Mouse (Mus musculus): ENCODE results near the gene Kng1. TPM values are rescaled to one million over a fixed set of nuclear protein-coding genes. Genes with fewer than 3 reads are reported as not detected.
"Not testable (repeated sequence)": the region's sequence is repeated elsewhere in the genome, so short reads cannot be mapped to it uniquely, and the experiment has no call there.

The Kng1 gene
- polyA plus RNA-seq, 1 experiment from 2014 or later, result not detected

DNA sequence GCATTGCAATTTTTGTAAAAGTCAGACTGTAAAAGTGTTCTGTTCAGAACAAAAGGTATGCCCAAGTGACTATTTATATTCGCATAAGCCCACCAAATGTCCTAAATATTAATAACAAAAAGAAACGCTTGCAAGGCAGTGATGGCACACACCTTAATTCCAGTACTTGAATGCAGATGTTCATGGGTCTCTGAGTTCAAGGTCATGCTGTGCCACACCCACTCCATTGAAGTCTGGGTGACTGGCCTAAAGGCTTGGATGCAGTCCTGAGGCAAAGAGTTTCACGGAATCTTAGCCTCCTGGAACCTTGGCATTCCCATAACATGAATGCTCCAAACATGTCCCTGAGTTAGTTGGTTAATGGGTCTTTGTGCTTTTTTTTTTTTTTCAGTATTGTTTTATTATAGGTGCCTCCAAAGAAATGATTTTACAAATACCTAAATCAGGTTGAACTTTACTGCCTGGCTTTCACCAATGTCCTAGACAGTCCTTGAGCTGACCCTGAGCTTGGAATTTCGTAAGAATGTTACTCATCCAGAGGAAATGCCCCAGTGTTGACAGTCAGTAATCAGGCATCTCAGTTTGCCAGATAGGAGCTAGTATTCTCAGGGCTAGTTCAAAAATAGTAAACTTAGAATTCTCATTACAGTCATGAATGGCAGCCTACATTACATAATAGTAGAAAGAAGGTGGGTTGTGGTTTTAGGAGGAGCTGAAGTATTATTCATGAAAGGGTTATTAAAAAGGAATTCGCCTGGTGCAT, 26.8 kb upstream of the Kng1 start:
- Histone ChIP-seq H3K27ac (replicated peaks; ENCODE audit: low read depth, low read length) (no peak overlapping the region), H3K4me2 (ENCODE audit: low read depth, low read length) (no peak overlapping the region), H3K9me3 (replicated peaks; ENCODE audit: control insufficient read depth, low read length) (no peaks in the 10 kb centered on the region), H3K36me3 (replicated peaks; ENCODE audit: control insufficient read depth, insufficient read depth, low read depth, low read length) (no peaks in the 10 kb centered on the region), H3K27me3 (ENCODE audit: control insufficient read depth, insufficient read depth, low read length) (no peaks in the 10 kb centered on the region), H3K4me3 (ENCODE audit: low read depth, low read length) (no peak overlapping the region), H3K9ac (replicated peaks; ENCODE audit: low read length) (no peak overlapping the region), H3K4me1 (ENCODE audit: control insufficient read depth, insufficient read depth, low read length) (no peaks in the 10 kb centered on the region)
- 76% methylated on average over 5 of the region's 5 CpGs for WGBS
- ATAC-seq (replicated peaks; ENCODE audit: insufficient number of reproducible peaks, low FRiP score, low TSS enrichment, low read depth), result no peak
- DNase-seq (ENCODE audit: low spot score), result no peak

DNA sequence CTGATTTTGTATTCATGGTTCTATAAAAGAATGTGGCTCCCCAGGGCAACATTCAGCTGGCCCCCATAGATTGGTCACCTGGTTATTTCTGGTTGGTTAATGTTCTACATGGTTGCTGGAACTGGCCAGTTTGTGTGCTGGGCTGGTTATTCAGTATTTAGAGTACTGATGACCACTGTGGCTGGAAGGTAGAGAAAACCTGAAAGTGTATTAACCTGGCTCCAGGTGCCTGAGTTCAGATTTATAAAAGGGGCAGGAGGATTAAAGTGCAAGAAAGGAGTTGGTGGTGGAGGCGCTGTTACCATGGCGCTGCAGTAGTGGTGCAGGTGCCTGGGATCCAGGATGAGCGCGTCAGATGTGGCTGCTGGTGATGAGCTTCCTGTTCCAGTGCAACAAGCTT, 24.0 kb upstream of the Kng1 start:
- no peak overlapping the region for H3K27ac ChIP-seq (replicated peaks; ENCODE audit: low read depth, low read length)
- H3K9me3 ChIP-seq (replicated peaks; ENCODE audit: control insufficient read depth, low read length), result no peaks in the 10 kb centered on the region
- no peak overlapping the region for H3K4me3 ChIP-seq (ENCODE audit: low read depth, low read length)
- no peaks in the 10 kb centered on the region for H3K36me3 ChIP-seq (replicated peaks; ENCODE audit: control insufficient read depth, insufficient read depth, low read depth, low read length)
- no peaks in the 10 kb centered on the region for H3K27me3 ChIP-seq (ENCODE audit: control insufficient read depth, insufficient read depth, low read length)
- H3K9ac ChIP-seq (replicated peaks; ENCODE audit: low read length), result no peak overlapping the region
- H3K4me1 ChIP-seq (ENCODE audit: control insufficient read depth, insufficient read depth, low read length), result no peaks in the 10 kb centered on the region
- H3K4me2 ChIP-seq (ENCODE audit: low read depth, low read length), result no peak overlapping the region
- no peak for DNase-seq (ENCODE audit: low spot score)
- whole genome bisulfite sequencing, result 91% methylated on average over 4 of the region's 4 CpGs
- no peak for ATAC-seq (replicated peaks; ENCODE audit: insufficient number of reproducible peaks, low FRiP score, low TSS enrichment, low read depth)

DNA sequence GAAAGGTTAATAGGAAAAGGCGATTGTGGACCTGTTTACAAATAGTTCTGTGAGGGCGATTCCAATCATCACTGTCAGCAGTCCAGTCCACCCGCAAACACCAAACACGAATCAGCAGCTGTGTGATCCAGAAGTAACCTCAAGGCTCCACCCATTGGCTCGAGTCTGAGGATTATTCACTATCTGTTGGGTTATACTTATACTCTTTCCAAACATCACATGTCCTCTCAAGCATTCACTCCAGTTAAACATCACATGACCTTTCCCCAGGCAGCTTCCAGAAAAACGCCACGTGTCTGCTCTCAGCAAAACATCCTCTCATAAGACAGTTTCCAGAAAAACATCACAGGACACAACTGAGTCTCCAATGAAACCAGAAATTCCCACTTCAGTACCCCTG, 19.9 kb upstream of the Kng1 start:
- no peak for ATAC-seq (replicated peaks; ENCODE audit: insufficient number of reproducible peaks, low FRiP score, low TSS enrichment, low read depth)
- 86% methylated on average over 7 of the region's 7 CpGs for WGBS

DNA sequence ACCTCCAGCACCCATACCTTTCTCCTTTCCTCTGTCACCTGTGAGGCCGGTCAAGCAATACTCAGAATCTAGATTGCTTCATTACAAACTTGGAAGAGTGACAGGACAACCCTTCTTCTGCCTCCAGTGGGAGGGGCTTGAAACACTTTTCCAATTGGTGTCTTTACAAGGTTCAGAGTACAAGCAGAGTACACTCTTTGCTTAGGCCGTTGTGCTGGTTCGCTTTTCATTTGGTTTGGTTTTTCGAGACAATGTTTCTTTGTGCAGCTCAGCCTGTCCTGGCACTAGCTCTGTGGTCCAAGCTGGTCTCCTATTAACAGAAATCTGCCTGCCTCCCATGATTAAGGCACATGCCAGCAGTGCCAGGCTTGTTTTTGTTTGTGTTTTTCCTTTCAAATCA, 18.4 kb upstream of the Kng1 start:
- no peak for DNase-seq (ENCODE audit: low spot score)
- 92% methylated on average over 4 of the region's 4 CpGs for WGBS
- Histone ChIP-seq H3K9ac (replicated peaks; ENCODE audit: low read length) (no peak overlapping the region), H3K4me1 (ENCODE audit: control insufficient read depth, insufficient read depth, low read length) (no peaks in the 10 kb centered on the region), H3K27ac (replicated peaks; ENCODE audit: low read depth, low read length) (no peak overlapping the region), H3K4me3 (ENCODE audit: low read depth, low read length) (no peak overlapping the region), H3K36me3 (replicated peaks; ENCODE audit: control insufficient read depth, insufficient read depth, low read depth, low read length) (no peaks in the 10 kb centered on the region), H3K4me2 (ENCODE audit: low read depth, low read length) (no peak overlapping the region), H3K9me3 (replicated peaks; ENCODE audit: control insufficient read depth, low read length) (no peaks in the 10 kb centered on the region), H3K27me3 (ENCODE audit: control insufficient read depth, insufficient read depth, low read length) (no peaks in the 10 kb centered on the region)
- no peak for ATAC-seq (replicated peaks; ENCODE audit: insufficient number of reproducible peaks, low FRiP score, low TSS enrichment, low read depth)

More for the DNA sequence above, 19.9 kb upstream of the Kng1 start:
- no peak overlapping the region for H3K27ac ChIP-seq (replicated peaks; ENCODE audit: low read depth, low read length)
- no peak overlapping the region for H3K9ac ChIP-seq (replicated peaks; ENCODE audit: low read length)
- no peaks in the 10 kb centered on the region for H3K4me1 ChIP-seq (ENCODE audit: control insufficient read depth, insufficient read depth, low read length)
- H3K4me3 ChIP-seq (ENCODE audit: low read depth, low read length), result no peak overlapping the region
- H3K36me3 ChIP-seq (replicated peaks; ENCODE audit: control insufficient read depth, insufficient read depth, low read depth, low read length), result no peaks in the 10 kb centered on the region
- no peak for DNase-seq (ENCODE audit: low spot score)
- H3K27me3 ChIP-seq (ENCODE audit: control insufficient read depth, insufficient read depth, low read length), result no peaks in the 10 kb centered on the region
- H3K4me2 ChIP-seq (ENCODE audit: low read depth, low read length), result no peak overlapping the region
- no peaks in the 10 kb centered on the region for H3K9me3 ChIP-seq (replicated peaks; ENCODE audit: control insufficient read depth, low read length)

DNA sequence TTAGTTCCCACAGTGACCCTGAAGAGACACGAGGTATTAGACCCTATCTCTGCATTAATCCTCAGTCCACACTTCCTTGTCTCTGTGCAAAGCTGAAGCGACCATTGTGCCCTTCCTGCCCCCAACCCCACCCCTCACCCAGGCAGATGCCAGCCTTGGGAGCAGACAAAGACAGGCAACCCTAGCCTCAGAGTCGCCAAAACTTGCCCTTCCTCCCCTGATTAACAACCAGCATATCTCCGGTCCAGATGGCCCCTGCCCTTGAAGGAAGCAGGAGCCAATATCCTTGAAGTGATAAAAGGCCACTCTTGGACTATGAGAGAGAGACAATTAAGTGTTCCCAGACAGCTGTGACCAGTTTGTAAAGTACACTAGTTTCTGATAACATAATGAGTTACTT, 16.8 kb upstream of the Kng1 start:
- H3K27ac ChIP-seq (replicated peaks; ENCODE audit: low read depth, low read length), result no peak overlapping the region
- no peaks in the 10 kb centered on the region for H3K36me3 ChIP-seq (replicated peaks; ENCODE audit: control insufficient read depth, insufficient read depth, low read depth, low read length)
- 27% methylated on average over 4 of the region's 4 CpGs for WGBS
- no peaks in the 10 kb centered on the region for H3K27me3 ChIP-seq (ENCODE audit: control insufficient read depth, insufficient read depth, low read length)
- DNase-seq (ENCODE audit: low spot score) (no peak), ATAC-seq (replicated peaks; ENCODE audit: insufficient number of reproducible peaks, low FRiP score, low TSS enrichment, low read depth) (no peak)
- H3K4me3 ChIP-seq (ENCODE audit: low read depth, low read length), result no peak overlapping the region
- H3K4me2 ChIP-seq (ENCODE audit: low read depth, low read length), result no peak overlapping the region
- no peak overlapping the region for H3K9ac ChIP-seq (replicated peaks; ENCODE audit: low read length)
- no peaks in the 10 kb centered on the region for H3K9me3 ChIP-seq (replicated peaks; ENCODE audit: control insufficient read depth, low read length)
- H3K4me1 ChIP-seq (ENCODE audit: control insufficient read depth, insufficient read depth, low read length), result no peaks in the 10 kb centered on the region

DNA sequence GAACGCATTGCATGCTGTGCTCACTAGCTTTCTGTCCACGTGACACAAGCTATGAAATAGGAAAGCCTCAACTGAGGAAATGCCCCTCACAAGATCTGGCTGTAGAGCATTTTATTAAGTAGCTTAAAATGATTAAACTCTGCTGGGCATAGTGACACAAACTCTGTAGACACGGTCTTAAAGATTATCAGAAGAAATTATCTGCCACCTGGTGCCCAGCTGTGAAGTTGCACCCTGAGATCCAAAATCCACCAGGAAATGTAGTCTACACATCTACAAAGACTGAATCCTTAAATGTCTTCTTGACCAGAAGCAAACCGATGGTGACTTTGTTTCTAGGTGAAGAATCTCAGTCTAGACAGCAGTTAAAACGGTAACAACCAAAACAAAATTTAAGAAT, 11.3 kb upstream of the Kng1 start:
- Histone ChIP-seq H3K9me3 (replicated peaks; ENCODE audit: control insufficient read depth, low read length) (no peaks in the 10 kb centered on the region), H3K4me1 (ENCODE audit: control insufficient read depth, insufficient read depth, low read length) (no peaks in the 10 kb centered on the region), H3K4me2 (ENCODE audit: low read depth, low read length) (no peak overlapping the region), H3K4me3 (ENCODE audit: low read depth, low read length) (no peak overlapping the region), H3K27ac (replicated peaks; ENCODE audit: low read depth, low read length) (no peak overlapping the region), H3K9ac (replicated peaks; ENCODE audit: low read length) (no peak overlapping the region), H3K36me3 (replicated peaks; ENCODE audit: control insufficient read depth, insufficient read depth, low read depth, low read length) (no peaks in the 10 kb centered on the region), H3K27me3 (ENCODE audit: control insufficient read depth, insufficient read depth, low read length) (no peaks in the 10 kb centered on the region)
- ATAC-seq (replicated peaks; ENCODE audit: insufficient number of reproducible peaks, low FRiP score, low TSS enrichment, low read depth), result no peak
- DNase-seq (ENCODE audit: low spot score), result peak; percentile 59
- 74% methylated on average over 5 of the region's 5 CpGs for WGBS

DNA sequence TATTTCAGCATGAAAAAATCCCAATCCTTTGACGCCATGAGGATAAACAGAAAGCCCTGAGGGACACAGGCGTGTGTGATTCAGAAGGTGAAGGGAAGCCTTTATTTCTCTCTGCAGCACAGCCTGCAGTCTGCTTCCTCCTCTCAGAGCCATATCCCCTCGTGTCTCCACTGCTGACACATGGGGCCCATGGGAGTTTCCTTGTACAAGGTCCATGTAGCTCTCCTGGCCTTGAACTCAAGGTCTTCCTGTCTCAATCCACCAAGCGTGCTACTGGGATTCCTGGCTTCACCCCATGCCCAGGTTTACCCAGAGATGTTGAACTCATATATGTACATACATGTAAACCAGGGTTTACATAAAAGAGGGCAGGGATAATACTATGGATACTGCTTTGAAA, 2.0 kb downstream of the Kng1 start:
- WGBS, result 64% methylated on average over 4 of the region's 4 CpGs
- not testable (repeated sequence) for H3K4me3 ChIP-seq (ENCODE audit: low read depth, low read length); ATAC-seq (replicated peaks; ENCODE audit: insufficient number of reproducible peaks, low FRiP score, low TSS enrichment, low read depth); H3K4me2 ChIP-seq (ENCODE audit: low read depth, low read length); DNase-seq (ENCODE audit: low spot score); H3K4me1 ChIP-seq (ENCODE audit: control insufficient read depth, insufficient read depth, low read length); H3K9me3 ChIP-seq (replicated peaks; ENCODE audit: control insufficient read depth, low read length); H3K27me3 ChIP-seq (ENCODE audit: control insufficient read depth, insufficient read depth, low read length); H3K27ac ChIP-seq (replicated peaks; ENCODE audit: low read depth, low read length); H3K36me3 ChIP-seq (replicated peaks; ENCODE audit: control insufficient read depth, insufficient read depth, low read depth, low read length); H3K9ac ChIP-seq (replicated peaks; ENCODE audit: low read length)

DNA sequence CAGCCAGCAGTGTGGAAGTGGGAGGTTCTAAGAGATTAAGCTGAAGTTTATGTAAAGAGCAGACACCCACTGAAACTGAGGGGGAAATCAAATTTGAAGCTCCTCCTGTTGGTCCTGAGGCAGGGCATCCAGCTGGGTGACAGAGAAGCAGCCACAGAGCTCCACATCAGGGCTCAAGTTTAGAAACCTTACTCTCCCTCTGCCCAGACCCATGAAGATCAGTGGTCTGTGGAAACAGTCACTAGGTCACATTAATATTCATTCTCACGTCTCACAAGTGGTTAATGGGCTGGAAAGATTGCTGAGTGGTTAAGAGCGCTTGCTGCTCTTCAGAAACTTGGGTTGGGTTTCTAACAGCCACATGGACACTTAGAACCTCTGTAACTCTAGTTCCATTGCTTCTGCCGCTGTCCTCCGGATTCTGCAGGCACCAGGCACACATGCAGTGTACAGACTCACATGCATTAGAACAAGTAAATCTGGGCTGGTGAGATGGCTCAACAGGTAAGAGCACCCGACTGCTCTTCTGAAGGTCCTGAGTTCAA, 3.2 kb downstream of the Kng1 start:
- not testable (repeated sequence) for H3K4me3 ChIP-seq (ENCODE audit: low read depth, low read length); H3K27ac ChIP-seq (replicated peaks; ENCODE audit: low read depth, low read length); H3K4me2 ChIP-seq (ENCODE audit: low read depth, low read length); DNase-seq (ENCODE audit: low spot score); H3K9me3 ChIP-seq (replicated peaks; ENCODE audit: control insufficient read depth, low read length); ATAC-seq (replicated peaks; ENCODE audit: insufficient number of reproducible peaks, low FRiP score, low TSS enrichment, low read depth); H3K9ac ChIP-seq (replicated peaks; ENCODE audit: low read length); H3K4me1 ChIP-seq (ENCODE audit: control insufficient read depth, insufficient read depth, low read length); H3K27me3 ChIP-seq (ENCODE audit: control insufficient read depth, insufficient read depth, low read length); H3K36me3 ChIP-seq (replicated peaks; ENCODE audit: control insufficient read depth, insufficient read depth, low read depth, low read length)
- 88% methylated on average over 5 of the region's 5 CpGs for WGBS

Measured in embryonic facial prominence, embryonic 11.5 days (tissue).